Mouse (Mus musculus) cerebellum, adult 8-10 months (tissue): ENCODE measurements around the gene Zdhhc9.
"Not testable (repeated sequence)": the region's sequence is repeated elsewhere in the genome, so short reads cannot be mapped to it uniquely, and the experiment has no call there.

Source experiments
- DNase-seq: peaks from one replicate; pipeline ENCODE4 v3.0.0; 2022

Zdhhc9 gene

DNA sequence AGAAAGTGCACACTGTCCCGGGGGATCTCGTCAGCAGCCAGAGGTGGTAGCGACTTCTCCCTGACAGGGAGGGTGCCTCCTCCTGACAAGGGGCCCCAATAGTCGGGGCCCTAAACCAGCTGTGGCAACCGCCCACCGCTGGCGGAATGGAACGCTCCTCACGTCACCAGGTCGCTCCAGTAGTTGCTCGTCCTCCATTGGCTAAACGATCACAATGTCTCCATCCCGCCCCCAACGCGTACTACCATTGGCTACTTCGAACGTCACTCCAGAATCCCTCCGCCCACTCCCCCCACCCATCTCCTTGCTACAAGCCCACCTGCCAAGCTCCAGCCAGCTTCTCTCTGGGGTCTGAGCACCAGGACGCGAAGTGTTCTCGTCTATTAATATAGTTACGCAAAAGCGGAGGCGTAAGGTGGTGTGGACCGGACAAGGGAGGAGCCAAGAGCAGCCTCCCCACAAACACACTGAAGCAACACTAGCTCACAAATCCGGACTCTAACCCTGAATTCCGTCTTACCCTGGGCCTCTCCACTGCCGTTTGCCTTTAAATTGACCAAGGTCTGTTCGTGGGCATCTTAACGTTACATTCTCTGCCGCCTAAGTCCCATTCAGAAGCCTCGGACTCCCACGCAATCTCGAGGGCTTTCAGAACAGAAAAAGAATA, at the start of gene Zdhhc9:
Zdhhc9 (minus strand) TSS at position 360 of the 667 bp plus-strand sequence.
- peak; percentile 85 for DNase-seq

DNA sequence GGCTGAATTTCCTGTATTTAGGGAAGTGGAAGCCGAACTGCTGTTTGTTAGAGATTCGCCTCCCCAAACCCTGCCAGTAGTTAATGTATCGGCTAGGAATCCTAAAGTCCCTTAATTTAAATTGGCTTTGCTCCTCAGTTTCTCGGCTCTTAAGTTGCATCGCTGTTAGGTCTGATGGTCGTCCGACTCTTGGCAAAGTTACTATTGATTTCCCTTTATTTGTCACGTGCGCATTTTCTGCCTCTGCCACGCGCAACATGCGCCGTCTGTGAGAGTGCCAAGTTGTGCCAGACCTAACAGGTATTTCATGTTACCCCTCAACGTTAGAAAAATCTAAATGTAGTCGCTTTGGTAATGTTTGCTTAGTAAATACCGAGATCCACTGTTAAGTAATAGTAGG, 48.3 kb upstream of the Zdhhc9 start:
- DNase-seq = no peak

- peak; percentile 95 for DNase-seq
These were observed 47.9 kb upstream of the Zdhhc9 start, which contains the start of gene Utp14a for GRCm38 (mm10) chrX:48256468-48257007. Utp14a (plus strand) TSS chrX:48256862.

DNA sequence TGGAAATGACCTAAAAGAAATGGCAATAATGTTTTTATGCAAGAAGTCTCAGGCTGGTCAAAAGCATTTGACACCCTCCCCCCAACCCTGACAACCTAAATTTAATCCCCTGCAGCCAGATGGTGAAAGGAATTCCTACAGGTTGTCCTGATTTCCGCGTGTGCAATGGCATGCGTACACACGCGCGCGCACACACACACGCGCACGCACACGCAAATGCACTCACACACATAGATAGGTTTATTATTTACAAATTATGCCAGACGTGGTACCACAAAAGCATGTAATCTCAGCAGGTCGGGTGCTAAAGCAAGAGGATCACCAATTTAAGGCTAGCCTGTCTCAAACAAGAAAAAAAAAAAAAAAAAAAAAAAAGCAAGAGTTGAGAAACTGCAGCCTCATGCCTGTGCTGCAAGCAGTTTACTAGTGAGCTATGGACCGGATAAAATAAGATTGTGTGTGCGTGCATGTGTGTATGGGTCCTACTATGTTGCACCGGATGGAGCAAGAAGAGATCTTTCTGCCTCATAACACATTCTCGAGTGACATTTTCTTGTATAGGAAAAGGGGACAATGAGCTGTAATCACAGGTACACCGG, 47.3 kb upstream of the Zdhhc9 start:
- peak; percentile 25 for DNase-seq

DNA sequence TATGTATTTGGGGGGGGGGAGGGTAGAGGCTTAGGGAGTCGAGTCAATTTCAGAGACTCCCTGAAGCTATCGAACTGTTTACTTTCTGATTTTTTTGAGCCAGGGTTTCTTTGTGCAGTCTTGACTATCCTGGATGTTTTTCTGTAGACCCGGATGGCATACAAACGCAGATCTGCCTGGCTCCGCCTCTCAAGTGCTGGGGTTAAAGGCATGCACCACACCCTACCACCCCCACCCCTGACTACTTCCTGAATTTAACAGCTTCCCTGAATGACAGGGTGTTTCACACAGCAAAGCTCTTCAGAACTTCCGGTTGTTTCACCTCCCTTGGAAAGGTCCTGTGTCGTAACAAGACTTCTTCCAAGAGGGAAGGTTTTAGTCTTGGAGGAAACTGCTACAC, 25.7 kb upstream of the Zdhhc9 start:
- no peak for DNase-seq

DNA sequence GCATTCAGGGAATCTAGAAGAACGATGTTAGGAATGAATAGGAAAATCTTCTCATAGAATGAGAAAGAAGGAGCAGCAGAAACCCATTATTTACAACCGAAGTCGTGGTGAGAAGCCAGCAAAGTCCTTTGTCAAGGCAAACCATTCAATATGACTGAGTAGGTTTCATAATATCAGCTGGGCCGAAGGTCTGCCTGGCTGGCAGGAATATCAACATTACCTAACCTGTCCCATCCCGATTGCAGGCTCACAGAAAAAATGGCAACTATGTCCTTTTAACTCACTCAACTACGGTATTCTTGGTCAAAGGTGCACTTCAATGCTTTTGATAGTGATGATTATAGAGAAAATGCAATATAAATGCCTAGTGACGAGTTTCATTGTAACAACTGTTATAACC, 17.5 kb upstream of the Zdhhc9 start:
- no peak for DNase-seq

DNA sequence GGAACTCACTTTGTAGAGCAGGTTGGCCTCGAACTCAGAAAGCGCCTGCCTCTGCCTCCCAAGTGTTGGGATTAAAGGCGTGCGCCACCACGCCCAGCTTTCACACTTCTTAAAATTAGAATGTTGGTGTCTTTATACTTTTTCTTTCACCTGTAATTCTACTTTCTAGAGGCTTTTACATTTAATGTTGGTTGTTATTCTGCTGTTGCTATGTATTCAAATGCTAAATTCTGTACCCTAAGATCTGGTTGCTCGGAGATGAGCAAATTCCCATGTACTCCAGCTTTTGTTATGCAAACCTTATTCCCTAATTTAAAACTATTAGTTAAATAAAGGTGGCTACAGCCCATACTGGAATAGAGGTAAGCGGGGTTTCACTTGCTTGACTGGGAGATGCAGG, 14.0 kb upstream of the Zdhhc9 start:
- no peak for DNase-seq

DNA sequence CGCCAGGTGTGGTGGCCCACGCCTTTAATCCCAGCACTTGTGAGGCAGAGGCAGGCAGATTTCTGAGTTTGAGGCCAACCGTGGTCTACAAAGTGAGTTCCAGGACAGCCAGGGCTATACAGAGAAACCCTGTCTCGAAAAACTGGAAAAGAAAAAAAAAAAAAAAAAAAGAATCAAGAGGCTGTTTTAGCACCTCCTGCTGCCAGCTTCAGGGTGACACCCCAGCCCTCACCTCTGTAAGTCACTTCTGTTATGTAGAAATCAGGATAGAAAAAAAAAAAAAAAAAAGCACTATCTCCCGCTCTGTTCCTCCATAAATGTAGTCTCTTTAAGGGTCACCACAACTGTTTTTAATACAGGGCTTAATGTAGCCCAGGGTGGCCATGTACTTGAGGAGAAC, 10.8 kb upstream of the Zdhhc9 start:
- no peak for DNase-seq

GRCm38 (mm10) chrX:48209746-48210145, 1.1 kb upstream of the Zdhhc9 start:
- DNase-seq = not testable (repeated sequence)

- peak; percentile 26 for DNase-seq
These were observed 754 bp downstream of the Zdhhc9 start for GRCm38 (mm10) chrX:48207761-48208487.

GRCm38 (mm10) chrX:48204469-48204868, 4.2 kb downstream of the Zdhhc9 start:
- no peak for DNase-seq

- DNase-seq = peak; percentile 33
These were observed 4.9 kb downstream of the Zdhhc9 start for GRCm38 (mm10) chrX:48203763-48204162.

GRCm38 (mm10) chrX:48202995-48203394, 5.7 kb downstream of the Zdhhc9 start:
- DNase-seq = no peak

DNA sequence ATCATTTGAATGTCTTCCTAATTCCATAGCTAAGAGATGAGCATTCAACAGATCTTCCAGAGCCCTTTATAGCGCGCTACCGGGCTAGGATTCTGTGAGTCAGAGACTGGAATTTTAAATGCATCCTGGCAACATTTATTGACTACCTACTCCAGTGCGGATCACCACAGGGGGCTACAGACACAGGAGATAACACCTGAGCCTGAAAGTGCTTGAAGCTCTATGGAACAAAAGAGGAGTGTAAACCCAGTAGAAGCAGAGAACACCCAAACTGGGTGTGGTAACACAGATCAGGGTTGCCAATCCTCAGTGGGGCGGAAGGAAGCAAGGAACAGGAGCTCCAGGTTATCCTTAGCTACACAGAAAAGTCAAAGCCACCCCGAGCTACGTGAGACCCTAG, 6.2 kb downstream of the Zdhhc9 start:
- no peak for DNase-seq

DNA sequence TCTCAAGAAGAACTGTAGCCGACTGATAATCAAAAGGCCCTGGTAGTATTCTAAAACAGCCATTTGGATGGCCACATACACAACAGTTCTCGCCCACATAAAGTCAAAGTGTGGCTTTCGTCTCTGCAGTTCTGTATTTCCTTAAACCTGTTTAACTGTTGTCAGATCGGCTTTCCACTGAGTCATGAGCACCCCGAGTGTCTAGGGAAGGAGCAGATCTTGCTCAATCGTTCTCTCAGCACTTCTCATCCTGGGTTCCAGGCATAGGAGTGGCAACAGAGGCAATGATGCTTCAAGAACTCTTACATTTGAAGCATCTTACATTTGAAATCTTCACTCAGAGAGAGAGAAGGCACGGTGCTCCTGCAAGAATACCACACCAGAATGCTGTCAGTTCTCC, 6.7 kb downstream of the Zdhhc9 start:
- no peak for DNase-seq

GRCm38 (mm10) chrX:48200699-48201098, 8.0 kb downstream of the Zdhhc9 start:
- no peak for DNase-seq

GRCm38 (mm10) chrX:48199026-48199425, 9.7 kb downstream of the Zdhhc9 start:
- no peak for DNase-seq

GRCm38 (mm10) chrX:48197856-48198255, 10.8 kb downstream of the Zdhhc9 start:
- no peak for DNase-seq

DNA sequence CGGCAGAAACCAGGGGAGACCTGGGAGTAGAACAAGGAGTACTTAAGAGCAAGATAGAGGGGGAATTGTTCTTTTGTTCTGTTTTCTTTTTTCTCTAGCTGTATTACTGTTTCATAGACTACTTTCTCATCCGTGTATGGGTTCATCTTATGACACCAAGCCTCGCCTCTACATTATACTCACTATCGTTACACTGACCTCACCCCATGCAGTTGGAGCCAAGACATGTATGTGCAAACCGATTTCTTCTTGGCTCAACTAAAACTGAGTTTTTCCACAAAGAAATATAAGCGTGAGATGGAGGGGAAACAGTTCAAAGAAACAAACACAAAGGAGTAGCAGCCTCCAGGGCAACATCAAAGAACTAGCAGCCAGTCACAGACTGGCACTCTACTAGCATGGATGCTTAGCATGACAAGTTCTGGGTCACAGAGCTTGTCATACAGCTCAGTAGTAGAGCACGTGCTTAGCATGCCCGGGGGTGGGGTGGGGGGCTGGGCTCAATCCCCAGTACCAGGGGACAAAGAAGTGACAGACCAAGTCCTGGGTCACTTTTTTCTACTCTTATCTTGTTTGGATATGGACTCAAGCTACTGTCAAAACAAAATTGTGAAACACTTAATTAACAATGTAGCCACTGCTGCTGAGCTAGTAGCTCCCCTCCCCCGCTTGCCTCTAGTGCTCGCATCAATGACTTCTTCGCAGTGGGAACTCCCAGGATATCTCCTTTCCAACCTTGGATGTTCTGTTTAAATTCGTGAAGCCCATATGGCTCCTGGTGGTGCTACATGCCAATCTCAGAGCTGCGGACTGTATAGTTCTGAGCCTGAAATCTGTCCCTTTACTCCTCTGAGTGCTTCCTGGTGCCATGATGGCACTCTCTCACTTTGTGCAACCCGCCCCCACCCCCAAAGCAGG, 15.2 kb downstream of the Zdhhc9 start:
- DNase-seq = no peak

- no peak for DNase-seq
These were observed 17.4 kb downstream of the Zdhhc9 start for GRCm38 (mm10) chrX:48191261-48191660.

- no peak for DNase-seq
These were observed 24.0 kb downstream of the Zdhhc9 start for GRCm38 (mm10) chrX:48184703-48185102.

DNA sequence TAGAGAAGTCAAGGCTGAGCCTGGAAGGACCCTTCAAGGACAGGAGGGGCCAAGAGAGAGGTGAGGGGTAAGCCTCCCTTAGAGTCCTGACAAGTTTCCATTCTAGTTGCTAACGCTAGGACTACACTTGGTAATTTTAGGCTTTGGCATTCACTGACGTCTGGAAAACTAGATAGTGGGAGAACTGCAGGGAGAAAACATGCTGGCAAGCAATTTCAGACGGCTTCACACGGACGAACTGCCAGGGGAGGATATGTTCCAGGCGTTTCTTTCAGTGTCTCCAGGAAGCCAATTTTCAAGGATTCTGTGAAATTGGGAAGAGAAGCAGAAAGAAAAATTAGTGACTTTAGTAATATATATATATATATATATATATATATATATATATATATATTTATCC, 26.8 kb downstream of the Zdhhc9 start:
- no peak for DNase-seq

DNA sequence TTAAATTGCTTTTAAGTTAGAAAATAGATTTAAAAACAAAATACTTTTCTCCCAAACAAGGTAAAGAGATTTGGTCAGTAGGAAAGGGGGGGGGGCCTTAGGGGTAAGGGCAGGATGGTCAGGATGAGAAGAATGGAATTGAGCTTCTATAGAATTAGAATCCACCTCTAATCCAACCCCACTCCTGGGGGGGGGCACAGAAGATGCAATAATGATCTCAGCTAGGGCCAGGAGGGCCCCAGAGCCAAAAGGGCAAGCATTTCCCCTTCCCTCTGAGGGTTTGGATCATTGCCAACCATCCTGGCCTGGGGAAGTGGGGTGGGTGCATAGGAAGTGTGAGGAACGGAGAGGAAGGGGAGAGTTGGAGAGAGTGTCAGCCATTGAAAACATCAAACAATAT, 38.3 kb downstream of the Zdhhc9 start:
- no peak for DNase-seq
